Mouse (Mus musculus) MN1 (cell line): ENCODE data around the gene Sirt5.

ENCODE experiments used
- DNase-seq: peaks from one replicate; pipeline ENCODE4 v3.0.0-alpha.2; 2016; ENCODE audit warnings: low spot score

The Sirt5 gene

GRCm38 (mm10) chr13:43364985-43365824, at the start of gene Sirt5:
Sirt5 (plus strand) TSS chr13:43365496.
- DNase-seq, result peak; percentile 73

GRCm38 (mm10) chr13:43317411-43317810, 47.9 kb upstream of the Sirt5 start:
- no peak for DNase-seq

DNA sequence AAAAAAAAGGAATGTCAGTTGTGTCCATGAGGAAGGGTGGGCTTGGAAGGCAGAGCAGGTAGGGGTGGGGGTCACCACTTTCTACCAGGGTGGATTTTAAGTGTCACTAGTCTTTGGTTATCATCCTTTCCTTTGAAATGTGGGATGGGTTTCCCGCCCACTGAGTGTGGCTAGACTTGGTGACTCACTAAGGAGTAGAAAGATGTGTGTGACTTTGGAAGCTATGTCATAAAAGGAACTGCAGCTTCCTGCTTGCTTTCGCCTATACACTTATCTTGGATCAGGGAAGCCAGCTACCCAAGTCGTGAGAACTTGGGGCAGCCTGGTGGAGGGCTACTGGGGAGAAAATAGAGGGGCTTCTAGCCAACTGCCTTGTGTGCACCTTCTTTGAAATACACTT, 45.9 kb upstream of the Sirt5 start:
- no peak for DNase-seq

- DNase-seq, result no peak
These were observed 43.8 kb upstream of the Sirt5 start for GRCm38 (mm10) chr13:43321492-43321891.

GRCm38 (mm10) chr13:43325427-43325826, 39.9 kb upstream of the Sirt5 start:
- DNase-seq, result no peak

GRCm38 (mm10) chr13:43331721-43332444, 33.4 kb upstream of the Sirt5 start:
- DNase-seq, result no peak

GRCm38 (mm10) chr13:43332591-43332990, 32.7 kb upstream of the Sirt5 start:
- DNase-seq, result no peak

DNA sequence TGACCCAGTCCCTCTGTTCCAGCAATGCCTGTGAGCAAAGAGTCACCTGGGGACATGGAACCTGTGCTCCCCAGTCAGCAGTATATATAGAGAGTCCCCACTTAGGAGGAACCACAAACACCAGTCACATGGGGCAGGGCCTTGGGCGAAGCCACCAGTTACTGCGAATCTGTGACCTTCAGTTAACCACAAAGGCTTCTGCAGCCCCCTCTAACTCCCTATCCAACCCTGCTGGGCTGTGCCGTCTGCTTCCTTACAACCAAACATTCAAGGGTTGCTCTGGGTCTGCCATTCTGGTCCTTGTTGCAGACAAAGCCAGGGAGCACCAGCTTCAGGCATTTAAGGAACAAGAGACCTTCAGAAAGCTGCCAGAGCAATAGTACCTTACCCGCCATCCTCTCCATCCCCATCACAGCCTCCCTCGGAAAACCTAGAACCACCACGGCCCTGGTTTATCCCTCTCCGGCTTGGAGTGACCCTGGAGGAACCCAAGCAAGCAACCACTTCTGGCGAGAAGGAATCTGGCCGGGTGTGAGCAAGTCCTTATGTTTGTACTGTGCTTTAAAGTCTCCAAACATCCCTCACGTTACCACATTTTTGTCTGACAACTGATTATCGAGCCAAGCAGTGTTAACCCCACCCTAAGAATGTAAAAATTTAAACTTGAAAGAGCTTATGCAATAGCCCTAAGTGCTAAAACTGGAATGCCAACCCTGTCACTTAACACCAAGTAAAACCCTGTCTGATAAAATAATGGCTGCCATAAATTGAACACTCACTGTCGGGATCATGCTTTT, 28.7 kb upstream of the Sirt5 start:
- DNase-seq, result no peak

- DNase-seq, result no peak
These were observed 27.3 kb upstream of the Sirt5 start for GRCm38 (mm10) chr13:43338001-43338400.

- no peak for DNase-seq
These were observed 26.7 kb upstream of the Sirt5 start for GRCm38 (mm10) chr13:43338632-43339031.

DNA sequence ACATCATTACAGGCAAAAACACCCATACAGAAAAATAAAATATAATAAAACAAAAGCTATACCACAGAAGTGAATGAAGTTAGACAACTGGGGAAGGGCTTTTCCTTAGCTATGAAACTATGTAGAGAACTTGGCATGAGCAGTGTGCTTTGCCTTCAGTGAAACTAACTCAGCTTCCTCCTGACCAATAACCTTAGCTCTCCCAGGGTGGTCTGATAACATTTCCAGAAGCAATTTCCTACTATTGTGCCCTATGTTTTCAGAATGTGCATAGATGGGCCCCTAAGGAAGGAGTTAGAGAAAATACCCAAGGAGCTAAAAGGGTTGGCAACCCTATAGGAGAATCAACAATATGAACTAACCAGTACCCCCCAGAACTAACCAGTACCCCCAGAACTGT, 18.5 kb upstream of the Sirt5 start:
- no peak for DNase-seq

GRCm38 (mm10) chr13:43349376-43349775, 15.9 kb upstream of the Sirt5 start:
- peak; percentile 10 for DNase-seq

DNA sequence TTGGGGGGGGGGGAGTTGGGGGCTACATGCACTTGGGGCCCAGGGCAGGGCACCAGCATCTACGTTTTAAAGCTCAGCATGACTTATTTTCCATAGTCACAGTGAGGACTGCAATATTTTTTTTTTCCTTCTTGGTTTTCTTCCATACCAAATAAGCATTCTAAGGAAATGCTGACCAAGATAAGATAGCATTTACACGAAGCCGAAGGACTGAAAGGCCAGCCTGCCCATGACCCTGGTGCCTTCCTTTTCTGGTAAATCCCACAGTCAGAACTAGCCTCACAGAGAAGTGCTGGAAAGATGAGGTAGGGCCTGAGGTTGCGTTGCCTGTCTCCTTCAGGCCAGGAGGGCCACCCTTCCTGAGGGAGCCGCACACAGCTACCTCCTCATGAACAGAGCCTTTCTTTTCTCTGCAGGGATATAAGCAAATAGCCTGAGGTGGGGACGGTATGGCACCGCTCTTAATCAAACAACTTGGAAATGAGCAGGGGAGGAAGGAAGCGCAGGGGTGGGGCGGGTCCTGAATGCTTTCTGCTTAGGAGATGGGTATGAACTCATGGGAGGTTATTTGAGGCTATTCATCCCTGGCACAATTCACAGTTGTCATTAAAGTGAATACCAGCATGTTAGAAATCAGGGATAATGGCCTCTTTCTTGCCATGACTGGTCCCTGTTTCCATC, 14.7 kb upstream of the Sirt5 start:
- DNase-seq, result no peak

DNA sequence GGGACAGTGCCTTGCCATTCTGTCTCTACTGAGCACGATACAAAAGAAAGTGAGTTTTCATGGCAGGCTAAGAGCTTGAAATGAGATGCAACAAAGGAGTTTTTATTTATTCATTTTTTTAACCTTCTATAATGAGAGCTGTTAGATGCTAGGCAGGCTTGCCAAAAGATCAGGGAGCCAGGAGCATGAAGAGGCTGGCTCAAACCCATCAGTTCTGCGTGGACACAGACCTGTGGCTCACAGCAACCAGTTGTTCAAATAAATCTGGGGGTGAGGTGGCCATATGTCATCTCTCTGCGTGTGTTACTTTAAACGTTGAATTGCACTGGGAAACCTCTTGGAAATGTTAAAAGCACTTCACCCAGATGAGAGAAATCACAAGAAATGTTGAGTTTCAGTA, 11.9 kb upstream of the Sirt5 start:
- no peak for DNase-seq

DNA sequence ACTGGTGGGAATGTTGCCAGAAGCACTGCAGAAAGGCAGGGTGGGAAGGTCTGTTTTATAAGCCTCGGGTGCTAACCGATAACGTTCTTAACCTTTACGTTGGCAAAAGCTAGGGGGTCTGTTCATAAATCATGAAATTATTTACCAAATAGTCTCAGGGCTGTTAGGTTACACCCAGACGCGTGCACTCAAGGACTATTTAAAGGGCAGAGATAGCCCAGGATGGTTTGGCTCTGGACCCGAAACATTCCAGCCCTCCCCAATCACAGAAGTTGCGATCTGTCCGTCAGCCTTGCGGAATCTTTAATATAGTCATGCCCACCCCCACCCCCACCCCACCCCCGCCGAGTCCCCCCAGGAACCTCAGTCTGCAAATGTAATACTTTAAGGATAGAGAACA, 10.9 kb upstream of the Sirt5 start:
- DNase-seq, result no peak

- DNase-seq, result no peak
These were observed 8.8 kb upstream of the Sirt5 start for GRCm38 (mm10) chr13:43356346-43357125.

DNA sequence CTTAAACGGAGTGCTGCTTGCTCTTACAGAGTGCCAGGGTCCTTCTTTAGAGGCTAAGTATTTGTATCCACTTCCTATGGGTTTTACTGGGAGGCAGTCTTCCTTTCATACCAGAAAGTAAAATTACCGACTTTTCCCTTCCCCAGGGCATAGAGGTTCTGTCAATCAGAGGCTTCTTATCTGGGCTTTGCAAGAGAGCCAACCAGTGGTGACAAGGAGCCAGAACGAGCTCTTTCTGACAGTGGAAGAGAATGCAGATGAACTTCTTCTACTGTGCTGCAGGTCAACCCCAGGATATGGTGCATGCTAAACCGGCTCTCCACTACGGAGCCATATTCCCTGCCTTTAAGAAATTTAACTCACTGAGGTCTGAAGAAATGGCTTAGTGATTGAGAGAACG, 4.8 kb upstream of the Sirt5 start:
- no peak for DNase-seq

DNA sequence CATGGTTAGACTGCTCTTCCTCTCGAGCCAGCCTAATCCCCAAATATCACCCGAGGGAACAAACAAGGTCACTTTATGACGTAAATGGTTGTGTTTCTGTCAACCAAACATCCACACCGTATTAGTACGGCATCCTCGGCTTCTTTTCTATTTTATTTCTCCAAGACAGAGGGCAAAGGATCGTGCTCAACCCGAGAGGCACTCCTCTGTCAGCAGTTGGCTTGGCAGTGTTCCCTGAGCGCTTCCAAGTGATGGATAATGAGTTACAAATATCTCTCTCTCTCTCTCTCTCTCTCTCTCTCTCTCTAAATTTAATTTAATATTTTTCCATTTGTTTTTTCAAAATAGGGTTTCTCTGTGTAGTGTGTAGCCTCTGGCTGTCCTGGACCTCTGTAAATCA, 2.9 kb upstream of the Sirt5 start:
- DNase-seq, result peak; percentile 15

DNA sequence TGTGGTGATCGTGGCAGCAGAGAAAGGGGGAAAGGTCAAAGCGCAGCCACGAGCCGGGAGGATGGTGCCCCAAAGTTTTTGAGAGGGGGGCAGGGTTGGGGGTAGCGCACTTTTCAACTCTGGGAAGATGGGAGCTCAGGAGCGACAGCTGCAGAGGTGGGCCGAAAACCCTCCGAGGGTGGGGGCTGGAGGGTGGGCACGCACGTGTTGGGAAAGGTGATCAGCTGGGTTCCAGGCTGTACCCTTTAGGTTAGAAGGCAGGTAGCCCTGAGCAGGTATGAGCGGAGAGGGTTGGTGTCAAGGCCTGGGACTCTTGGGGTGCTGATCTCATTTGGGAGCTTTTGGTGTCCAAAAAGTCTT, 509 bp downstream of the Sirt5 start:
- no peak for DNase-seq

DNA sequence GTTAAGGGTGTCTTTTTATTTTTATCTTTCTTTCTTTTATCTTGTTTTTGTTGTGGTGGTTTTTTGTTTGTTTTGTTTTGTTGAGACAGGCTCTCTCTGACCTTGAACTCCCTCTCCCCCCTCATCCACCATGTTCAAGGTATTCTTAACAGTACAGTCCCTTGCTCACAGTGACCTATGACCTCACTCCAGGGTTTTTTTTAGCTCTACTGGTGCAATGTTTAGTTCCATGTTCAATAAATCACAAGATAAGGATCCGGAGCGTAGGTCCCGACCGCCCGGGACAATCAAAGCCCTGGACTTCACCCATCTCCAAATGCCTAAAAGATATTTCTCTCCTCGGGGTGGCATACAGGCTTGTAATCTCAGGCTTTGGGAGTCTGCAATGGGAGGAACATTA, 4.8 kb downstream of the Sirt5 start:
- DNase-seq, result no peak

DNA sequence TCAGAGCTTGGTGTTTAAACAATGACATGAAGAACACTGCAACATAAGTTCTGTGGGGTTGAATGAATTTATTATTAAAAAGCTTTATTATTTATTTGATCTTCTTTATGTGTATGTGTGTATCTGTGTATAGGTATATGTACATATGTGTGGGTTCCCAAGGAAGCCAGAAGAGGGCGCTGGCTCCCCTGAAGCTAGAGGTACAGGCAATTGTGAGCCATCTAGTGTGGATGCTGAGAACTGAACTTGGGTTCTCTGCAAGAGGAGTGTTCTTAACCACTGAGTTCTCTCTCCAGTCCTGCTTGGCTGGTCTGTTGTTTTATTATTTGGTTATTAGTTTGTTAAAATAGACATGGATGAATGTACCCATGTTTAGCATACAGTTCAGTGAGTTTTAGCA, 7.6 kb downstream of the Sirt5 start:
- DNase-seq, result no peak
